Mouse (Mus musculus) limb, embryonic 14.5 days (tissue): ENCODE measurements at regions not wholly inside any gene's neighbourhood (a gene's known extent, or its start where the extent isn't known, plus 50 kb on each side); places are given as distances from the start of the nearest gene placed in this dataset.

Source experiments
- ATAC-seq: fragments of 200-750 bp; cut with Nextera tagmentation; 2 replicates; pipeline ENCODE4 v1.8.0; 2017; ENCODE audit warnings: low read depth, moderate number of reproducible peaks, moderate TSS enrichment; ENCODE audit not compliant: low FRiP score
- DNase-seq: peaks from one replicate; pipeline ENCODE4 v3.0.0-alpha.2; 2015; ENCODE audit warnings: low spot score
- H3K27ac ChIP-seq: fragments of 300-500 bp; sonication (generic); replicated peaks from 2 replicates; pipeline ENCODE4 v1.5.1; 2014; ENCODE audit warnings: low read depth, mild to moderate bottlenecking, low read length, moderate library complexity, mixed read lengths
- H3K27me3 ChIP-seq: fragments of 300-500 bp; sonication (generic); 2 replicates; pipeline ENCODE4 v1.6.1; 2014; ENCODE audit warnings: low read length, mixed read lengths; ENCODE audit not compliant: control insufficient read depth, insufficient read depth
- H3K36me3 ChIP-seq: fragments of 300-500 bp; sonication (generic); 2 replicates; pipeline ENCODE4 v1.6.1; 2014; ENCODE audit warnings: mild to moderate bottlenecking, low read length, moderate library complexity, mixed read lengths; ENCODE audit not compliant: control insufficient read depth, insufficient read depth
- H3K4me1 ChIP-seq: fragments of 300-500 bp; sonication (generic); 2 replicates; pipeline ENCODE4 v1.6.1; 2014; ENCODE audit warnings: antibody characterized with exemption, low read length, mixed read lengths; ENCODE audit not compliant: control insufficient read depth, insufficient read depth
- H3K4me2 ChIP-seq: fragments of 300-500 bp; sonication (generic); replicated peaks from 2 replicates; pipeline ENCODE4 v1.6.1; 2014; ENCODE audit warnings: low read depth, mild to moderate bottlenecking, low read length, moderate library complexity; ENCODE audit not compliant: severe bottlenecking
- H3K4me3 ChIP-seq: fragments of 300-500 bp; sonication (generic); replicated peaks from 2 replicates; pipeline ENCODE4 v1.5.1; 2014; ENCODE audit warnings: low read length
- H3K9ac ChIP-seq: fragments of 300-500 bp; sonication (generic); 2 replicates; pipeline ENCODE4 v1.6.1; 2014; ENCODE audit warnings: mild to moderate bottlenecking, low read depth, low read length, moderate library complexity; ENCODE audit not compliant: severe bottlenecking
- H3K9me3 ChIP-seq: fragments of 300-500 bp; sonication (generic); 2 replicates; pipeline ENCODE4 v1.6.1; 2016; ENCODE audit warnings: low read length; ENCODE audit not compliant: control insufficient read depth
- POLR2A ChIP-seq: fragments of 200-500 bp; IDR thresholded peaks from 2 replicates; pipeline ENCODE4 v1.8.0; 2012; ENCODE audit warnings: inconsistent platforms, mild to moderate bottlenecking, moderate library complexity, borderline replicate concordance; ENCODE audit not compliant: insufficient read depth, insufficient read length; ENCODE audit errors: extremely low read depth
- WGBS: fragments of 180-500 bp; shearing (Covaris S2); extraction: QIAGEN DNeasy Blood & Tissue Kit; methylation state at CpG from one replicate; pipeline ENCODE4 v1.1.7; 2014; 5-methylcytosine and 5-hydroxymethylcytosine counted together

DNA sequence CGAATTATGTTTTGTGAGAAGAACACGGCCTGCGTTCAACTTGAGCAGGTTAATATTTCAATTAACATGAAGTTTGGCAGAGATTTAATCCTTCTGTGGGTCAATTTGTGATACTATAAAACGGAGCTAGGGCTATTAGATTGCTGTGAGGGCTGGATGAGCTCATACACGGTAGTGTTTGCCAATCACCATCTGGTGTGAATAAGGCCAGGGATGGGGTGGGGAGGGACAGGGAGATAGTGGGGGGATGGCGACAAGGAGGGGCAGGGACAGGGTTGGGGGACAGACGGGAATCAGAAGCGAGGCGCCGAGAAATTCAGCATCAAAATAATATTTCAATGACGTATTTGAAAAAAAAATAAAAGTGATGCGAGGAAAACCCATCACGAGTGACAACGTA lies 107.6 kb downstream of the Kdr start:
- no peak overlapping the region for H3K27ac ChIP-seq
- 74% methylated on average over 14 of the region's 14 CpGs for WGBS
- TF ChIP-seq POLR2A: no peak
- H3K9ac ChIP-seq: no peak overlapping the region
- no peak overlapping the region for H3K4me3 ChIP-seq
- DNase-seq: no peak
- no peaks in the 10 kb centered on the region for H3K27me3 ChIP-seq
- H3K36me3 ChIP-seq: no peaks in the 10 kb centered on the region
- no peak for ATAC-seq
- no peak overlapping the region for H3K4me2 ChIP-seq
- no peaks in the 10 kb centered on the region for H3K4me1 ChIP-seq
- H3K9me3 ChIP-seq: no peaks in the 10 kb centered on the region

DNA sequence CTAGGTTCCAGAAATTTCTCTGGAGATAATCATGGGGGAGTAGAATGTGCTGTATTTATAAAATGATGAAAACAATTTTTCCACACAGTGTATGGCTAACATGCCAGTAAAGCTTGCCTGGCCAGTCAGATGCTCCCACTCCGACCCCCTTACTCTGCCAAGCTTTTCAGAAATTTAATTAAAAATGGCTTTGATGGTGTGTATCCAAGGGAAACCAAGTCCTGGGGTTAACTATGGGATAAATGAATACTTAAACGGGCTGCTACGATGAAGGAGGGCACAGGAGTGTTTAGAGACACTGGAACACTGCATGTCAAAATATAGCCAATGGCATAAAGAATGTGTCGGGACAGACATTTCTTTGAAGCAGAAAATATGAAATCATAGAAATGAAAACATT lies 108.7 kb downstream of the Kdr start:
- Histone ChIP-seq H3K4me2 (no peak overlapping the region), H3K9me3 (no peaks in the 10 kb centered on the region), H3K4me3 (no peak overlapping the region), H3K27ac (no peak overlapping the region), H3K36me3 (no peaks in the 10 kb centered on the region), H3K27me3 (no peaks in the 10 kb centered on the region), H3K9ac (no peak overlapping the region), H3K4me1 (no peaks in the 10 kb centered on the region)
- 73% methylated on average over 4 of the region's 4 CpGs for WGBS
- no peak for DNase-seq
- ATAC-seq: no peak
- TF ChIP-seq POLR2A: no peak

DNA sequence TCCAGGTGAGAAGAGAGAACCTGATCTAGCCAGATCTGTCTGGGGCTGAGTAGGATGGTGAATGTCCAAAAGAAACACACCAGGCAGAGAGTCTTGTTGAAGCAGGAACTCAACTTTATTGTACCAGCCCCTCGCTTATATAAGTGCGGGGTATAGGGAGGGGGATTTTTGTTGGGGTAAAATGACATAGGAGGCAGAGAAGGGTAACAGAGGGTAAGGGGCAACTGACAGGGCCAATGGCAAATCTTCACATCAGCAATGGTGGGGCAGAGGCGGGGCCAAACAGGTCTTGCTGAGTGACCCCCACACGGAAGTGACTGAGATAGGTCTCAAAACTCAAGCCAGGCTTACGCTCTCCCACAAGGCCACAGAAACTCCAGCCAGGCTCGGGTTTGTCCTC lies 113.2 kb downstream of the Kdr start:
- Histone ChIP-seq H3K9me3 (no peaks in the 10 kb centered on the region), H3K4me3 (no peak overlapping the region), H3K27ac (no peak overlapping the region), H3K4me1 (no peaks in the 10 kb centered on the region), H3K9ac (no peak overlapping the region), H3K27me3 (no peaks in the 10 kb centered on the region), H3K4me2 (no peak overlapping the region), H3K36me3 (no peaks in the 10 kb centered on the region)
- WGBS: 91% methylated on average over 6 of the region's 6 CpGs
- ATAC-seq: no peak
- TF ChIP-seq POLR2A: no peak
- DNase-seq: no peak

DNA sequence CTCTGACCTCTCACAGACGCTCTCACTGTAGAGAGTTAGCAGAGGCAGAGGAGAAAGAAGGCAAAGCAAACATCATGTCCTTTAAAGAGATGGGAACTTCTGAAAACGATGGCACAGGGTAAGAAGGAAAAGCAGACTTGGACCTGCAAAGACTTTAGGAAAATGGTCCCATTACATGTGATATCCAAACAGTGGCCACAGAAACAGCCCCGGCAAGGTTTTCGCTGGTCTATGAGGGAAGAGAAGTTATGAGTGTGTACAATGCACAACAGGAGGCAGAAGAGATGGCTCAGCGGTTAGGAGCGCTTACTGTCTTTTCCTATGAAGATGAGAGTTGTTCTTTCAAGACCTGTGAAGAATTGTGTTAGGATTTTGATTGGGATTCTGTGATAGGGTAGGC lies 114.9 kb downstream of the Kdr start:
- H3K27me3 ChIP-seq: no peaks in the 10 kb centered on the region
- no peaks in the 10 kb centered on the region for H3K9me3 ChIP-seq
- no peak overlapping the region for H3K27ac ChIP-seq
- no peak overlapping the region for H3K4me3 ChIP-seq
- H3K4me2 ChIP-seq: no peak overlapping the region
- ATAC-seq (no peak), DNase-seq (no peak)
- no peak for TF ChIP-seq POLR2A
- H3K9ac ChIP-seq: no peak overlapping the region
- no peaks in the 10 kb centered on the region for H3K36me3 ChIP-seq
- 66% methylated on average over 6 of the region's 6 CpGs for WGBS
- no peaks in the 10 kb centered on the region for H3K4me1 ChIP-seq

DNA sequence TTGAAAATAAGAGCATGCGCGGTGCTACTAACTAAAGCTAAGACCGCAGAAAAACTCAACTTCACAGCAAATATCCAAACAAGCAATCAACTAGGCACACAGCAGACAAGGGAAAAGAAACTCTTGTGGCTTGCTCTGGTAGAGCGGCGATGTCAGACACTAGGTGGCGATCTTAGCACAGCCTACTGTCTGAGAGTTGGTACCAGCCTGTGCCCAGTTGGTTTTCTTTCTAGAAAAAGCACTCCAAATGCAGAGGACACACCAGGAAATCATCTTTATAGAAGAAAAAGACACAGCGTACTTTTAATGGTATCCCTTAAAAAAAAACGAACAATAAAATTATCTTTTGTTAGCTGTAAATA lies 115.6 kb downstream of the Kdr start:
- no peaks in the 10 kb centered on the region for H3K36me3 ChIP-seq
- H3K4me2 ChIP-seq: no peak overlapping the region
- DNase-seq (peak; percentile 74), ATAC-seq (no peak)
- H3K27me3 ChIP-seq: no peaks in the 10 kb centered on the region
- no peaks in the 10 kb centered on the region for H3K9me3 ChIP-seq
- H3K4me3 ChIP-seq: no peak overlapping the region
- no peak overlapping the region for H3K9ac ChIP-seq
- WGBS: 24% methylated on average over 8 of the region's 8 CpGs
- no peak overlapping the region for H3K27ac ChIP-seq
- no peak for TF ChIP-seq POLR2A
- H3K4me1 ChIP-seq: no peaks in the 10 kb centered on the region

DNA sequence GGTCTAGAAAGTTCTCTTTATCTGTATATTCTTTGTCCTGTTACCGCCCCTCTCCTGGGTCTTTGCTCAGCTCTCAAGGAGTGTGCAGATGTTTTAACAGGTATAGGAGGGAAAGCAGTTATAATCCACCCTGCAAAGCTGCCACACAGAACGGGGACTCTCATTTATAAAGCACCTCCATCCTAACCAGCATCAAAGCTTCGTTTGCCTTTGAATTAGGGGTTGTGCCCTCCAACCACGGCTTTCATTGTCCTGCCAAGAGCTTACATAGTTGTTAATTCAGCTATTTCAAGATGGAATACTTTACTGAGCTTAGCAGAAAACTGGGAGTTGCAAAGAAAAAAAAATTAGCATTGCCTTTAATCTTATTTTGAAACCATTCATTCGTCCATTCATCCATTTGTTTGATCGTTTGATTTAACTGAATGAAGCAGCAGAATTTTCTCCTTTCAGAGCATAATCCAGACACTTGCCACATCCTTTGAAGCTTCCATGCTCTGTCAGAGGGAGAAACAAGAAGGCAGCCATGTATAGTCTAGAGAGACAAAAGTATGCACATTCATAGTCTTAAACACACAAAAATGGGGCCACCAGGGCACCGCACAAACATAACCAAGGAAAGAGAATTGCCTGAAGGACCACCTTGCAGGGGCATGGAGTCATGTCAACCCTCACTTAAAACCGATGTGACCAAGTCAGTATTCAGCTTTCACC lies 116.2 kb downstream of the Kdr start:
- Histone ChIP-seq H3K4me3 (no peak overlapping the region), H3K36me3 (no peaks in the 10 kb centered on the region), H3K4me2 (no peak overlapping the region), H3K27ac (no peak overlapping the region), H3K4me1 (no peaks in the 10 kb centered on the region), H3K9ac (no peak overlapping the region), H3K27me3 (no peaks in the 10 kb centered on the region), H3K9me3 (no peaks in the 10 kb centered on the region)
- ATAC-seq (no peak), DNase-seq (no peak)
- TF ChIP-seq POLR2A: no peak
- WGBS: 49% methylated on average over 8 of the region's 8 CpGs
